ENCODE assay signal across 15 mouse cellular contexts in genomic region chr17:62304073-62304472, GRCm38 (mm10).
"Had no signal": no experiment of that assay in that cellular context is flagged by ENCODE, and none has a peak within 500 bp of the region (broad histone marks: within the 10 kb centered on the region; RNA-seq: fewer than 3 reads in every experiment).

No protein-coding gene starts in this region.

- H3K9me3 ChIP-seq: neural tube, embryonic 15.5 days; stomach, embryonic 15.5 days had no signal

- H3K27ac ChIP-seq: neural tube, embryonic 15.5 days; stomach, embryonic 15.5 days; stomach, postnatal 0 days had no signal

- H3K4me1 ChIP-seq: neural tube, embryonic 15.5 days; stomach, embryonic 15.5 days had no signal

- DNase-seq: retina, postnatal 1 day; right cerebral cortex, adult 18-20 months; right cerebral cortex, postnatal 14 days; right cerebral cortex, postnatal 25 days; right cerebral cortex, postnatal 4 days; spleen, adult 18-20 months; thymus, adult 18-20 months; thymus, adult 2 months; thymus, postnatal 14 days; thymus, postnatal 25 days; thymus, postnatal 36 days; thymus, postnatal 4 days had no signal

- H3K27me3 ChIP-seq: neural tube, embryonic 15.5 days; stomach, embryonic 15.5 days had no signal

- H3K36me3 ChIP-seq: neural tube, embryonic 15.5 days; stomach, embryonic 15.5 days had no signal

- H3K9ac ChIP-seq: neural tube, embryonic 15.5 days; stomach, embryonic 15.5 days had no signal

- H3K4me3 ChIP-seq: neural tube, embryonic 15.5 days; stomach, embryonic 15.5 days had no signal
